Mouse (Mus musculus) WW6 (cell line): ENCODE data around the gene Ccdc74a.
A peak's percentile ranks its signal among the peaks of the same experiment; 100 is the strongest.
"Not testable (repeated sequence)": the region's sequence is repeated elsewhere in the genome, so short reads cannot be mapped to it uniquely, and the experiment has no call there.

ENCODE experiments used
- DNase-seq: peaks from one replicate; pipeline ENCODE4 v3.0.0-alpha.2; 2013; ENCODE audit warnings: low read depth, low spot score

Gene Ccdc74a

GRCm38 (mm10) chr16:17646310-17647114, at the start of gene Ccdc74a:
Ccdc74a (plus strand) TSS chr16:17646470.
- peak; percentile 53 for DNase-seq

- no peak for DNase-seq
Observed at GRCm38 (mm10) chr16:17600944-17601562, 45.2 kb upstream of the Ccdc74a start.

- no peak for DNase-seq
Observed at GRCm38 (mm10) chr16:17604941-17605340, 41.3 kb upstream of the Ccdc74a start.

- DNase-seq: no peak
Observed at GRCm38 (mm10) chr16:17605684-17606083, 40.6 kb upstream of the Ccdc74a start.

GRCm38 (mm10) chr16:17611383-17611782, 34.9 kb upstream of the Ccdc74a start:
- DNase-seq: no peak

- DNase-seq: not testable (repeated sequence)
Observed at GRCm38 (mm10) chr16:17614740-17615139, 31.5 kb upstream of the Ccdc74a start.

- no peak for DNase-seq
Observed at GRCm38 (mm10) chr16:17616212-17616611, 30.1 kb upstream of the Ccdc74a start.

GRCm38 (mm10) chr16:17617922-17618565, 28.2 kb upstream of the Ccdc74a start:
- DNase-seq: peak; percentile 73

GRCm38 (mm10) chr16:17619198-17620105, 26.8 kb upstream of the Ccdc74a start, which contains the start of gene Smpd4:
Smpd4 (plus strand) TSS chr16:17619354.
- peak; percentile 71 for DNase-seq

GRCm38 (mm10) chr16:17621936-17622335, 24.3 kb upstream of the Ccdc74a start:
- DNase-seq: no peak

- DNase-seq: no peak
Observed at GRCm38 (mm10) chr16:17625488-17626268, 20.6 kb upstream of the Ccdc74a start.

GRCm38 (mm10) chr16:17626269-17626555, 20.1 kb upstream of the Ccdc74a start:
- DNase-seq: no peak

- DNase-seq: no peak
Observed at GRCm38 (mm10) chr16:17632580-17632979, 13.7 kb upstream of the Ccdc74a start.

- no peak for DNase-seq
Observed at GRCm38 (mm10) chr16:17633481-17634181, 12.6 kb upstream of the Ccdc74a start.

- no peak for DNase-seq
Observed at GRCm38 (mm10) chr16:17636904-17637303, 9.4 kb upstream of the Ccdc74a start.

GRCm38 (mm10) chr16:17637610-17638009, 8.7 kb upstream of the Ccdc74a start:
- no peak for DNase-seq

- DNase-seq: no peak
Observed at GRCm38 (mm10) chr16:17638036-17638628, 8.1 kb upstream of the Ccdc74a start.

- no peak for DNase-seq
Observed at GRCm38 (mm10) chr16:17639081-17639480, 7.2 kb upstream of the Ccdc74a start.

GRCm38 (mm10) chr16:17639951-17640350, 6.3 kb upstream of the Ccdc74a start:
- no peak for DNase-seq

GRCm38 (mm10) chr16:17640706-17641105, 5.6 kb upstream of the Ccdc74a start:
- no peak for DNase-seq
